Mouse (Mus musculus): ENCODE measurements around the gene Slc27a2. TPM values are rescaled to one million over a fixed set of nuclear protein-coding genes. Genes with fewer than 3 reads are reported as not detected.

Gene Slc27a2
- total RNA-seq, 2 experiments from 2014 or later: 0.21 TPM; not detected in 1

- no peak for DNase-seq
- intact Hi-C loops (cut with DNase I; ENCODE audit: low total_unique reads): no loop called here
These were observed 2.5 kb upstream of the Slc27a2 start for GRCm38 (mm10) chr2:126549681-126550080.

GRCm38 (mm10) chr2:126551244-126551890 lies 840 bp upstream of the Slc27a2 start:
- intact Hi-C loops (cut with DNase I; ENCODE audit: low total_unique reads): no loop called here
- DNase-seq: no peak

- DNase-seq: no peak
- intact Hi-C loops (cut with DNase I; ENCODE audit: low total_unique reads): no loop called here
These were observed 311 bp upstream of the Slc27a2 start for GRCm38 (mm10) chr2:126551896-126552295.

- intact Hi-C loops (cut with DNase I; ENCODE audit: low total_unique reads): no loop called here
- no peak for DNase-seq
These were observed 1.1 kb downstream of the Slc27a2 start for GRCm38 (mm10) chr2:126553291-126553639.

- DNase-seq: no peak
- intact Hi-C loops (cut with DNase I; ENCODE audit: low total_unique reads): no loop called here
These were observed 3.3 kb downstream of the Slc27a2 start for GRCm38 (mm10) chr2:126555533-126555932.

GRCm38 (mm10) chr2:126560094-126560493 lies 7.9 kb downstream of the Slc27a2 start:
- intact Hi-C loops (cut with DNase I; ENCODE audit: low total_unique reads): no loop called here
- DNase-seq: no peak

- intact Hi-C loops (cut with DNase I; ENCODE audit: low total_unique reads): no loop called here
- DNase-seq: no peak
These were observed 11.4 kb downstream of the Slc27a2 start for GRCm38 (mm10) chr2:126563411-126564105.

GRCm38 (mm10) chr2:126572163-126572562 lies 20.0 kb downstream of the Slc27a2 start:
- no peak for DNase-seq
- intact Hi-C loops (cut with DNase I; ENCODE audit: low total_unique reads): no loop called here

- DNase-seq: no peak
- intact Hi-C loops (cut with DNase I; ENCODE audit: low total_unique reads): no loop called here
These were observed 20.5 kb downstream of the Slc27a2 start for GRCm38 (mm10) chr2:126572747-126573146.

- DNase-seq: no peak
These were observed 23.4 kb downstream of the Slc27a2 start for GRCm38 (mm10) chr2:126575391-126576176.

GRCm38 (mm10) chr2:126577362-126577761 lies 25.2 kb downstream of the Slc27a2 start:
- intact Hi-C loops (cut with DNase I; ENCODE audit: low total_unique reads): no loop called here
- DNase-seq: no peak

More at GRCm38 (mm10) chr2:126575391-126576176, 23.4 kb downstream of the Slc27a2 start:
- intact Hi-C loops (cut with DNase I; ENCODE audit: low total_unique reads): no loop called here

GRCm38 (mm10) chr2:126579282-126579681 lies 27.1 kb downstream of the Slc27a2 start:
- no peak for DNase-seq
- intact Hi-C loops (cut with DNase I; ENCODE audit: low total_unique reads): no loop called here

GRCm38 (mm10) chr2:126583960-126584359 lies 31.8 kb downstream of the Slc27a2 start:
- DNase-seq: no peak
- intact Hi-C loops (cut with DNase I; ENCODE audit: low total_unique reads): no loop called here

GRCm38 (mm10) chr2:126584621-126585369 lies 32.6 kb downstream of the Slc27a2 start:
- intact Hi-C loops (cut with DNase I; ENCODE audit: low total_unique reads): no loop called here
- DNase-seq: no peak

GRCm38 (mm10) chr2:126587468-126587867 lies 35.3 kb downstream of the Slc27a2 start:
- no peak for DNase-seq
- intact Hi-C loops (cut with DNase I; ENCODE audit: low total_unique reads): no loop called here

- no peak for DNase-seq
- intact Hi-C loops (cut with DNase I; ENCODE audit: low total_unique reads): loop anchor here (10.0 kb wide), 2 partner anchors 73 to 193 kb away; partner anchors contain the start of gene Usp50
These were observed 39.1 kb downstream of the Slc27a2 start for GRCm38 (mm10) chr2:126591304-126591703.

- peak; percentile 69 for DNase-seq
- intact Hi-C loops (cut with DNase I; ENCODE audit: low total_unique reads): loop anchor here (10.0 kb wide), 2 partner anchors 71 to 191 kb away; partner anchors contain the start of gene Usp50
These were observed 41.8 kb downstream of the Slc27a2 start for GRCm38 (mm10) chr2:126593831-126594610.

- intact Hi-C loops (cut with DNase I; ENCODE audit: low total_unique reads): loop anchor here (10.0 kb wide), 2 partner anchors 68 to 188 kb away; partner anchors contain the start of gene Usp50
- DNase-seq: no peak
These were observed 44.3 kb downstream of the Slc27a2 start for GRCm38 (mm10) chr2:126596347-126597072.
